30 mouse cellular contexts compared by ENCODE assay signal in the genomic region with DNA sequence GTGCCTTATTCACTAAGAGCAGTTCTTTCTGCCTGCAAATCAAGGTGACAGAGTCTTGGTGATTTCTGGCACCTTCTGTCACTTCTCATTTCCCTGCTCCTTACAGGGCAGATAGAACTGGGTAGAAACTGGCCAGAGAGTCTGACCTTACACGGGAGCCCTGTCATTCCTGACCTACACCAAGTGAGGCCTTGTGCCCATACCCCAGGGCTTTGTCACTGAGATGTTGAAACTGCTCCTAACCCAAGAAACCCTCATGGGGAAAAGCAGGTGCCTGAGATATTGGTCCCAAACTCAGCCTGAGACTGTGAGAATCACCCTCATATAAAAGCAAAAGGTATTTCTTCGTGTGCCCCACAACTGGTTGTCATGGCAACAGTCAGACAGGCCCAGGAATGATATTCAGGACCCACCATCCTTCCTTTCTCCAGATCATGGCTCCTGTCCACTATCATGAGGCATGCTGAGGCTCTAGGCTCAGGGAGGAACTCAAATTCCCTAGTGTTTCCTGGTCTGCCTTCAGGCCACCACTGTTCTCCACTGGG. TPM values are rescaled to one million over a fixed set of nuclear protein-coding genes. Genes with fewer than 3 reads are reported as not detected.
DNase-seq lines count a peak whose midpoint lies in the region; ATAC-seq and TF ChIP-seq lines count a peak whose summit lies in the region.
"Had no signal": no experiment of that assay in that cellular context is flagged by ENCODE, and none has a peak within 500 bp of the region (broad histone marks: within the 10 kb centered on the region; RNA-seq: fewer than 3 reads in every experiment).

No protein-coding gene starts in this region.

- no peak for TF ChIP-seq CTCF in layer of hippocampus, adult 2 months (conservative IDR thresholded peaks at IDR 0.05)

- DNase-seq in forebrain, embryonic 14.5 days (ENCODE audit: low spot score), result peak; percentile 29
- DNase-seq in forebrain, embryonic 11.5 days (ENCODE audit: low spot score), result no peak
- no peak for DNase-seq in layer of hippocampus, adult 2 months (ENCODE audit: low spot score in 2 of 2)
- no peak for DNase-seq in layer of hippocampus, adult 9-11 months
- DNase-seq in midbrain, embryonic 14.5 days, result peak; percentile 68
- DNase-seq: adrenal gland, adult 8-10 months; B cell, adult 2 months; cerebellum, adult 11 months; cerebellum, adult 2 months; cerebellum, adult 9-11 months; cerebellum, postnatal 25 days; gastrocnemius, postnatal 10 days; gastrocnemius, postnatal 36 days; heart, adult 2 months; heart, postnatal 14 days; heart, postnatal 4 days had no signal

- H3K4me3 ChIP-seq in forebrain, embryonic 14.5 days (ENCODE audit: low read depth, low read length), result no peak overlapping the region
- no peak overlapping the region for H3K4me3 ChIP-seq in forebrain, embryonic 11.5 days (ENCODE audit: low read depth, low read length)
- H3K4me3 ChIP-seq in layer of hippocampus, adult 2 months, result no peak overlapping the region
- no peak overlapping the region for H3K4me3 ChIP-seq in midbrain, embryonic 14.5 days (replicated peaks; ENCODE audit: low read depth, low read length)
- H3K4me3 ChIP-seq in midbrain, embryonic 16.5 days (ENCODE audit: low read depth, low read length), result no peak overlapping the region
- H3K4me3 ChIP-seq: embryonic facial prominence, embryonic 12.5 days; embryonic facial prominence, embryonic 15.5 days; forebrain, embryonic 12.5 days; heart, adult 2 months; heart, embryonic 10.5 days; heart, embryonic 13.5 days; hindbrain, embryonic 13.5 days had no signal

- no peaks in the 10 kb centered on the region for H3K9me3 ChIP-seq in forebrain, embryonic 14.5 days (replicated peaks; ENCODE audit: control insufficient read depth, low read length)
- H3K9me3 ChIP-seq in forebrain, embryonic 11.5 days (ENCODE audit: control insufficient read depth, low read length), result no peaks in the 10 kb centered on the region
- no peaks in the 10 kb centered on the region for H3K9me3 ChIP-seq in midbrain, embryonic 14.5 days (ENCODE audit: control insufficient read depth, low read length)
- H3K9me3 ChIP-seq in midbrain, embryonic 16.5 days (replicated peaks; ENCODE audit: control insufficient read depth, low read length, poor library complexity, severe bottlenecking), result no peaks in the 10 kb centered on the region
- H3K9me3 ChIP-seq: embryonic facial prominence, embryonic 12.5 days; embryonic facial prominence, embryonic 15.5 days; forebrain, embryonic 12.5 days; heart, embryonic 10.5 days; heart, embryonic 13.5 days; hindbrain, embryonic 13.5 days had no signal

- ATAC-seq in forebrain, embryonic 14.5 days, result no peak
- ATAC-seq in forebrain, embryonic 11.5 days (replicated peaks; ENCODE audit: low FRiP score), result no peak
- no peak for ATAC-seq in midbrain, embryonic 14.5 days (ENCODE audit: low FRiP score, low TSS enrichment)
- ATAC-seq in midbrain, embryonic 16.5 days, result no peak
- no peak for ATAC-seq in activated CD4-positive, CD25-positive, alpha-beta regulatory T cell, adult 4 months
- ATAC-seq: forebrain, embryonic 16.5 days; Patski had no signal

- no peaks in the 10 kb centered on the region for H3K27me3 ChIP-seq in forebrain, embryonic 14.5 days (replicated peaks; ENCODE audit: control insufficient read depth, insufficient read depth, low read length)
- no peaks in the 10 kb centered on the region for H3K27me3 ChIP-seq in forebrain, embryonic 11.5 days (ENCODE audit: control insufficient read depth, insufficient read depth, low read length)
- H3K27me3 ChIP-seq in midbrain, embryonic 14.5 days (ENCODE audit: control insufficient read depth, insufficient read depth, low read length), result no peaks in the 10 kb centered on the region
- no peaks in the 10 kb centered on the region for H3K27me3 ChIP-seq in midbrain, embryonic 16.5 days (ENCODE audit: control insufficient read depth, insufficient read depth, low read depth, low read length)
- H3K27me3 ChIP-seq: forebrain, embryonic 12.5 days; hindbrain, embryonic 13.5 days had no signal

- no peaks in the 10 kb centered on the region for H3K36me3 ChIP-seq in forebrain, embryonic 14.5 days (ENCODE audit: control insufficient read depth, insufficient read depth, low read length)
- H3K36me3 ChIP-seq in forebrain, embryonic 11.5 days (ENCODE audit: control insufficient read depth, insufficient read depth, low read length), result no peaks in the 10 kb centered on the region
- no peaks in the 10 kb centered on the region for H3K36me3 ChIP-seq in midbrain, embryonic 14.5 days (ENCODE audit: control insufficient read depth, insufficient read depth, low read length)
- H3K36me3 ChIP-seq in midbrain, embryonic 16.5 days (ENCODE audit: control insufficient read depth, insufficient read depth, low read length), result no peaks in the 10 kb centered on the region
- H3K36me3 ChIP-seq: embryonic facial prominence, embryonic 12.5 days; embryonic facial prominence, embryonic 15.5 days; forebrain, embryonic 12.5 days; G1E; heart, embryonic 10.5 days; heart, embryonic 13.5 days; hindbrain, embryonic 13.5 days had no signal

- H3K9ac ChIP-seq in forebrain, embryonic 14.5 days (ENCODE audit: low read length), result no peak overlapping the region
- H3K9ac ChIP-seq in forebrain, embryonic 11.5 days (ENCODE audit: low read length), result no peak overlapping the region
- no peak overlapping the region for H3K9ac ChIP-seq in midbrain, embryonic 14.5 days (replicated peaks; ENCODE audit: low read length)
- no peak overlapping the region for H3K9ac ChIP-seq in midbrain, embryonic 16.5 days (ENCODE audit: low read depth, low read length)
- H3K9ac ChIP-seq: embryonic facial prominence, embryonic 12.5 days; embryonic facial prominence, embryonic 15.5 days; forebrain, embryonic 12.5 days; heart, embryonic 13.5 days; hindbrain, embryonic 13.5 days had no signal

- no peak overlapping the region for H3K27ac ChIP-seq in forebrain, embryonic 14.5 days (ENCODE audit: low read depth, low read length)
- H3K27ac ChIP-seq in forebrain, embryonic 11.5 days (ENCODE audit: low read depth, low read length), result no peak overlapping the region
- peak overlapping the region; percentile 62 for H3K27ac ChIP-seq in layer of hippocampus, adult 2 months
- no peak overlapping the region for H3K27ac ChIP-seq in midbrain, embryonic 14.5 days (replicated peaks; ENCODE audit: low read depth, low read length)
- no peak overlapping the region for H3K27ac ChIP-seq in midbrain, embryonic 16.5 days (ENCODE audit: low read length)
- H3K27ac ChIP-seq: embryonic facial prominence, embryonic 12.5 days; embryonic facial prominence, embryonic 15.5 days; forebrain, embryonic 12.5 days; heart, adult 2 months; heart, embryonic 10.5 days; heart, embryonic 13.5 days; hindbrain, embryonic 13.5 days had no signal

- H3K4me2 ChIP-seq in forebrain, embryonic 14.5 days (ENCODE audit: low read length), result no peak overlapping the region
- H3K4me2 ChIP-seq in forebrain, embryonic 11.5 days (ENCODE audit: low read depth, low read length, severe bottlenecking), result no peak overlapping the region
- no peak overlapping the region for H3K4me2 ChIP-seq in midbrain, embryonic 14.5 days (ENCODE audit: low read length)
- H3K4me2 ChIP-seq in midbrain, embryonic 16.5 days (ENCODE audit: low read length), result no peak overlapping the region
- H3K4me2 ChIP-seq: embryonic facial prominence, embryonic 12.5 days; embryonic facial prominence, embryonic 15.5 days; forebrain, embryonic 12.5 days; heart, embryonic 13.5 days; hindbrain, embryonic 13.5 days had no signal

- no peaks in the 10 kb centered on the region; the same call in 1 of the 2 replicates for H3K4me1 ChIP-seq in forebrain, embryonic 14.5 days (ENCODE audit: control insufficient read depth, insufficient read depth, low read length)
- 0 out of 2 replicates have a peak, but pooled peaks cover 3% of the 10 kb centered on the region for H3K4me1 ChIP-seq in forebrain, embryonic 11.5 days (replicated peaks; ENCODE audit: control insufficient read depth, insufficient read depth, low read length)
- peaks cover 13% of the 10 kb centered on the region for H3K4me1 ChIP-seq in midbrain, embryonic 14.5 days (ENCODE audit: control insufficient read depth, insufficient read depth, low read length)
- H3K4me1 ChIP-seq in midbrain, embryonic 16.5 days (ENCODE audit: control insufficient read depth, insufficient read depth, low read length), result peaks cover 18% of the 10 kb centered on the region
- H3K4me1 ChIP-seq: embryonic facial prominence, embryonic 12.5 days; embryonic facial prominence, embryonic 15.5 days; heart, embryonic 10.5 days; heart, embryonic 13.5 days had no signal

- 57% methylated on average over 2 of the region's 2 CpGs for WGBS in forebrain, embryonic 14.5 days
- 56% methylated on average over 2 of the region's 2 CpGs for WGBS in forebrain, embryonic 11.5 days
- 32% methylated on average over 2 of the region's 2 CpGs for WGBS in midbrain, embryonic 14.5 days
- 31% methylated on average over 2 of the region's 2 CpGs for WGBS in midbrain, embryonic 16.5 days

RNA-seq across cellular contexts. Expression of gene Wscd1, which starts 11.1 kb away (rescaled TPM):
- polyA plus RNA-seq in forebrain, embryonic 14.5 days (2014; fragmentation: Nextera tagmentation; extraction: Ambion mirVana), result 23.1 and 31.7 TPM in 2 replicates
- polyA plus RNA-seq in forebrain, embryonic 11.5 days (2014; fragmentation: Nextera tagmentation; extraction: Ambion mirVana), result 48.7 and 60.9 TPM in 2 replicates
- total RNA-seq in layer of hippocampus, adult 2 months (2021), result 100 to 1,000 TPM; 111 to 114 TPM
- 62.7 and 67.1 TPM in 2 replicates for polyA plus RNA-seq in midbrain, embryonic 14.5 days (2014; fragmentation: Nextera tagmentation; extraction: Ambion mirVana)
- 75.3 and 86.3 TPM in 2 replicates for polyA plus RNA-seq in midbrain, embryonic 16.5 days (2015; fragmentation: Nextera tagmentation; extraction: Ambion mirVana)
- not detected for polyA plus RNA-seq in activated CD4-positive, CD25-positive, alpha-beta regulatory T cell, adult 4 months (2017; shearing (Covaris generic))
- total RNA-seq: CH12.LX; common myeloid progenitor, adult 5-6 weeks; granulocyte monocyte progenitor cell, adult 5-6 weeks had no signal
- polyA plus RNA-seq: G1E had no signal

Comparison
In these comparisons a context has a peak if more than half of its experiments do, and no peak if none do; other contexts are left out.
1. DNase-seq: peak in forebrain, embryonic 14.5 days (single experiment) and midbrain, embryonic 14.5 days (single experiment); none in forebrain, embryonic 11.5 days (single experiment), layer of hippocampus, adult 2 months (0 of 2) and layer of hippocampus, adult 9-11 months (single experiment).
2. RNA of gene Wscd1, which starts 11.1 kb away (polyA plus RNA-seq): 75.3 to 86.3 TPM in midbrain, embryonic 16.5 days, 62.7 to 67.1 TPM in midbrain, embryonic 14.5 days, 48.7 to 60.9 TPM in forebrain, embryonic 11.5 days and 23.1 to 31.7 TPM in forebrain, embryonic 14.5 days; not detected in activated CD4-positive, CD25-positive, alpha-beta regulatory T cell, adult 4 months; every median in the first group is over 10 times any median in the second.